Mouse (Mus musculus) naive thymus-derived CD4-positive, alpha-beta T cell, adult 5 months (primary cell): ENCODE results near the gene Nox3. TPM values are rescaled to one million over a fixed set of nuclear protein-coding genes. Genes with fewer than 3 reads are reported as not detected.

ENCODE experiments used
- polyA plus RNA-seq: library from polyadenylated mRNA; unstranded; fragments of 100-300 nt; shearing (Covaris generic); gene quantifications from one replicate; pipeline ENCODE4 v1.2.1, GENCODE M21; 2017

The Nox3 gene
- polyA plus RNA-seq = not detected

GRCm38 (mm10) chr17:3696161-3696560 lies at the start of gene Nox3:
Gene Nox3, minus strand, starts transcription at chr17:3696261.

Other genes with a start within 250 kb of the Nox3 start
- not detected for gene Cldn20, start 163.7 kb downstream of the Nox3 start, polyA plus RNA-seq
- gene Tfb1m, start 138.5 kb downstream of the Nox3 start, polyA plus RNA-seq = 7.1 TPM